25 mouse cellular contexts compared by ENCODE assay signal in the genomic region with DNA sequence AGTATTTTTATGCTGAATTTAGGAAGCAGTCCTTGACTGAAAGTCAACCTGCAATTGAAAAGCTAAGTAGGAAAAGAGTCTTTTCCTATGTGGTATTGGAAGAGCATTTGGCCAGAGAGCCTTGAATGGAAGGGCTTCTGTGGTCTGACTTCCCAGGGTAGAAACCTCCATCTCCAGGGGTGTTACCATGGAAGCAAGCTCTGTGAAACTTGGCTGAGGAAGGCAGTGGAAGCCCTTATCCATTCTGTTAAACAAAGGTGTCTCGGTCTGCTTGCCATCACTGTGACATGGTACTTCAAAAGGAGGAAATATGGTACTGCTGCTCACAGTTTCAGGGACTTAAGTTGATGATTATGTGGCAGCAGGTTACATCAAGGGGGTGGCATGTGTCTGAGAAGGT.
"Had no signal": no experiment of that assay in that cellular context is flagged by ENCODE, and none has a peak within 500 bp of the region (broad histone marks: within the 10 kb centered on the region; RNA-seq: fewer than 3 reads in every experiment).

No protein-coding gene starts in this region.

- H3K9me3 ChIP-seq: heart, embryonic 13.5 days; heart, embryonic 15.5 days; hindbrain, embryonic 13.5 days; intestine, embryonic 15.5 days; limb, embryonic 13.5 days; limb, embryonic 15.5 days; liver, embryonic 12.5 days had no signal

- ATAC-seq: inflammation-experienced regulatory T-cells, adult 6 months; intestine, embryonic 15.5 days; intestine, postnatal 0 days; liver, embryonic 12.5 days had no signal

- H3K27ac ChIP-seq: heart, adult 2 months; heart, embryonic 13.5 days; heart, embryonic 15.5 days; hindbrain, embryonic 13.5 days; intestine, embryonic 15.5 days; limb, embryonic 13.5 days; limb, embryonic 15.5 days; liver, embryonic 12.5 days; liver, embryonic 14.5 days had no signal

- H3K9ac ChIP-seq: heart, embryonic 13.5 days; heart, embryonic 15.5 days; hindbrain, embryonic 13.5 days; intestine, embryonic 15.5 days; limb, embryonic 13.5 days; limb, embryonic 15.5 days; liver, embryonic 12.5 days; liver, embryonic 14.5 days had no signal

- H3K27me3 ChIP-seq: heart, embryonic 13.5 days; heart, embryonic 15.5 days; hindbrain, embryonic 13.5 days; intestine, embryonic 15.5 days; limb, embryonic 13.5 days; limb, embryonic 15.5 days; liver, embryonic 12.5 days had no signal

- H3K36me3 ChIP-seq: heart, embryonic 13.5 days; heart, embryonic 15.5 days; hindbrain, embryonic 13.5 days; intestine, embryonic 15.5 days; limb, embryonic 13.5 days; limb, embryonic 15.5 days; liver, embryonic 12.5 days had no signal

- H3K4me3 ChIP-seq: heart, adult 2 months; heart, embryonic 13.5 days; heart, embryonic 15.5 days; hindbrain, embryonic 13.5 days; intestine, embryonic 15.5 days; layer of hippocampus, adult 2 months; limb, embryonic 13.5 days; limb, embryonic 15.5 days; liver, embryonic 12.5 days had no signal

- H3K4me1 ChIP-seq: heart, embryonic 13.5 days; heart, embryonic 15.5 days; intestine, embryonic 15.5 days; limb, embryonic 13.5 days; limb, embryonic 15.5 days; liver, embryonic 12.5 days had no signal

- DNase-seq: gastrocnemius, postnatal 14 days; gastrocnemius, postnatal 36 days; heart, adult 11 months; heart, adult 2 months; heart, postnatal 14 days; heart, postnatal 4 days; kidney, adult 18-20 months; kidney, adult 8-10 months; kidney, postnatal 10 days; kidney, postnatal 25 days; kidney, postnatal 4 days; layer of hippocampus, postnatal 36 days; left cerebral cortex, postnatal 4 days had no signal

- H3K4me2 ChIP-seq: heart, embryonic 11.5 days; heart, embryonic 13.5 days; heart, embryonic 15.5 days; hindbrain, embryonic 13.5 days; intestine, embryonic 15.5 days; limb, embryonic 13.5 days; limb, embryonic 15.5 days; liver, embryonic 12.5 days had no signal
